Mouse (Mus musculus) MEL (cell line): ENCODE data around the gene Dennd4c. TPM values are rescaled to one million over a fixed set of nuclear protein-coding genes. Genes with fewer than 3 reads are reported as not detected.

ENCODE experiments used
- DNase-seq: peaks from one replicate; pipeline ENCODE4 v3.0.0; 2011; ENCODE audit warnings: low read depth, low spot score
- H3K27ac ChIP-seq: 2 replicates; pipeline ENCODE4 v1.5.1; 2012; ENCODE audit warnings: low read depth, mild to moderate bottlenecking, control low read depth, low read length, moderate library complexity; ENCODE audit not compliant: control insufficient read depth
- H3K27me3 ChIP-seq, 2 experiments: fragments of 150-350 bp in 1 of 2; sonication (generic) in 1 of 2; 2 replicates each; pipeline ENCODE4 v1.6.1; 2012; ENCODE audit warnings: low read length in 2 of 2, mild to moderate bottlenecking in 2 of 2, improper control_type of control experiment in 1 of 2, moderate library complexity in 1 of 2; ENCODE audit not compliant: insufficient read depth in 2 of 2, control insufficient read depth in 1 of 2
- H3K36me3 ChIP-seq, 2 experiments: 2 replicates each; pipeline ENCODE4 v1.6.1; 2012 to 2014; ENCODE audit warnings: low read length in 2 of 2, improper control_type of control experiment in 1 of 2, inconsistent platforms in 1 of 2, mild to moderate bottlenecking in 1 of 2; ENCODE audit not compliant: insufficient read depth in 2 of 2, control insufficient read depth in 1 of 2
- H3K4me1 ChIP-seq, 2 experiments: fragments of 150-350 bp in 1 of 2; sonication (generic) in 1 of 2; 2 replicates each; pipeline ENCODE4 v1.6.1; 2012; ENCODE audit warnings: low read length in 2 of 2, improper control_type of control experiment in 1 of 2, mild to moderate bottlenecking in 1 of 2; ENCODE audit not compliant: insufficient read depth in 2 of 2, control insufficient read depth in 1 of 2
- H3K4me3 ChIP-seq, 2 experiments: fragments of 150-350 bp in 1 of 2; sonication (generic) in 1 of 2; 2 replicates each; pipeline ENCODE4 v1.5.1; 2012; ENCODE audit warnings: low read depth in 2 of 2, low read length in 2 of 2, mild to moderate bottlenecking in 2 of 2, moderate library complexity in 2 of 2, control low read depth in 1 of 2, improper control_type of control experiment in 1 of 2; ENCODE audit not compliant: control insufficient read depth in 1 of 2, insufficient read depth in 1 of 2
- H3K79me2 ChIP-seq: 2 replicates; pipeline ENCODE4 v1.6.1; 2012; ENCODE audit warnings: mild to moderate bottlenecking, low read length, moderate library complexity; ENCODE audit not compliant: control insufficient read depth, poor library complexity, insufficient read depth
- H3K9ac ChIP-seq: 2 replicates; pipeline ENCODE4 v1.6.1; 2012; ENCODE audit warnings: low read depth, mild to moderate bottlenecking, control low read depth, low read length, moderate library complexity; ENCODE audit not compliant: control insufficient read depth, poor library complexity, severe bottlenecking
- H3K9me3 ChIP-seq: fragments of 150-350 bp; sonication (generic); replicated peaks from 2 replicates; pipeline ENCODE4 v1.6.1; 2012; ENCODE audit warnings: mild to moderate bottlenecking, low read length, improper control_type of control experiment, moderate library complexity; ENCODE audit not compliant: insufficient read depth
- BHLHE40 ChIP-seq: IDR thresholded peaks from 2 replicates; pipeline ENCODE4 v1.6.1; 2012; ENCODE audit warnings: low read depth, mild to moderate bottlenecking, inconsistent platforms, low read length, improper control_type of control experiment, borderline replicate concordance
- CHD1 ChIP-seq: IDR thresholded peaks from 2 replicates; pipeline ENCODE4 v1.6.1; 2012; ENCODE audit warnings: low read depth, mild to moderate bottlenecking, inconsistent platforms, low read length, improper control_type of control experiment
- ELF1 ChIP-seq: IDR thresholded peaks from 2 replicates; pipeline ENCODE4 v1.6.1; 2014; ENCODE audit warnings: low read depth, mild to moderate bottlenecking, inconsistent platforms, low read length, improper control_type of control experiment, moderate library complexity
- EP300 ChIP-seq, 2 experiments: IDR thresholded peaks; 2 replicates each; pipeline ENCODE4 v1.6.1; 2011; ENCODE audit warnings: improper control_type of control experiment in 2 of 2, low read length in 2 of 2, low read depth in 1 of 2, mild to moderate bottlenecking in 1 of 2
- GABPA ChIP-seq: IDR thresholded peaks from 2 replicates; pipeline ENCODE4 v1.6.1; 2012; ENCODE audit warnings: low read depth, mild to moderate bottlenecking, inconsistent platforms, low read length, improper control_type of control experiment, moderate library complexity
- GATA1 ChIP-seq: IDR thresholded peaks from 2 replicates; pipeline ENCODE4 v1.6.1; 2011; ENCODE audit warnings: low read depth, low read length, improper control_type of control experiment
- JUND ChIP-seq: IDR thresholded peaks from 2 replicates; pipeline ENCODE4 v1.6.1; 2011; ENCODE audit warnings: low read depth, mild to moderate bottlenecking, improper control_type of control experiment, low read length
- MAFK ChIP-seq: IDR thresholded peaks from 2 replicates; pipeline ENCODE4 v1.6.1; 2011; ENCODE audit warnings: low read depth, mild to moderate bottlenecking, low read length, improper control_type of control experiment, borderline replicate concordance
- MAX ChIP-seq: IDR thresholded peaks from 2 replicates; pipeline ENCODE4 v1.6.1; 2011; ENCODE audit warnings: low read length, improper control_type of control experiment
- MEF2A ChIP-seq: IDR thresholded peaks from 2 replicates; pipeline ENCODE4 v1.6.1; 2014; ENCODE audit warnings: low read depth, mild to moderate bottlenecking, inconsistent platforms, low read length, improper control_type of control experiment; ENCODE audit not compliant: poor library complexity, insufficient replicate concordance, severe bottlenecking; ENCODE audit errors: extremely low read depth
- MYB ChIP-seq: IDR thresholded peaks from 2 replicates; pipeline ENCODE4 v1.6.1; 2011; ENCODE audit warnings: mild to moderate bottlenecking, low read depth, low read length, improper control_type of control experiment
- MYC ChIP-seq: IDR thresholded peaks from 2 replicates; pipeline ENCODE4 v1.6.1; 2011; ENCODE audit warnings: low read depth, mild to moderate bottlenecking, low read length, improper control_type of control experiment, moderate library complexity
- NELFE ChIP-seq: IDR thresholded peaks from 2 replicates; pipeline ENCODE4 v1.6.1; 2011; ENCODE audit warnings: low read depth, low read length, improper control_type of control experiment
- POLR2A ChIP-seq, 2 experiments: IDR thresholded peaks; 2 replicates each; pipeline ENCODE4 v1.6.1; 2011 to 2012; ENCODE audit warnings: low read length in 2 of 2, mild to moderate bottlenecking in 2 of 2, control low read depth in 1 of 2, improper control_type of control experiment in 1 of 2, low read depth in 1 of 2, moderate library complexity in 1 of 2; ENCODE audit not compliant: control insufficient read depth in 1 of 2, insufficient read depth in 1 of 2, poor library complexity in 1 of 2
- POLR2AphosphoS2 ChIP-seq: IDR thresholded peaks from 2 replicates; pipeline ENCODE4 v1.6.1; 2011; ENCODE audit warnings: low read length, improper control_type of control experiment
- POLR2AphosphoS5 ChIP-seq: IDR thresholded peaks from 2 replicates; pipeline ENCODE4 v1.6.1; 2012; ENCODE audit warnings: low read depth, borderline replicate concordance, mild to moderate bottlenecking, inconsistent platforms, low read length, moderate library complexity, mixed read lengths
- RAD21 ChIP-seq: IDR thresholded peaks from 2 replicates; pipeline ENCODE4 v1.6.1; 2011; ENCODE audit warnings: mild to moderate bottlenecking, low read depth, low read length, improper control_type of control experiment
- RCOR1 ChIP-seq: IDR thresholded peaks from 2 replicates; pipeline ENCODE4 v1.6.1; 2012; ENCODE audit warnings: low read depth, mild to moderate bottlenecking, inconsistent platforms, low read length, improper control_type of control experiment
- SMC3 ChIP-seq: IDR thresholded peaks from 2 replicates; pipeline ENCODE4 v1.6.1; 2011; ENCODE audit warnings: low read depth, low read length, improper control_type of control experiment
- TBP ChIP-seq: IDR thresholded peaks from 2 replicates; pipeline ENCODE4 v1.8.0; 2011; ENCODE audit warnings: low read depth, low read length, improper control_type of control experiment
- TCF12 ChIP-seq: IDR thresholded peaks from 2 replicates; pipeline ENCODE4 v1.6.1; 2014; ENCODE audit warnings: low read depth, mild to moderate bottlenecking, inconsistent platforms, low read length, improper control_type of control experiment, moderate library complexity
- USF1 ChIP-seq: IDR thresholded peaks from 2 replicates; pipeline ENCODE4 v1.6.1; 2014; ENCODE audit warnings: low read depth, mild to moderate bottlenecking, inconsistent platforms, low read length, improper control_type of control experiment, moderate library complexity
- ZC3H11A ChIP-seq: IDR thresholded peaks from 2 replicates; pipeline ENCODE4 v1.6.1; 2012; ENCODE audit warnings: low read depth, mild to moderate bottlenecking, inconsistent platforms, low read length, improper control_type of control experiment
- ZMIZ1 ChIP-seq: IDR thresholded peaks from 2 replicates; pipeline ENCODE4 v1.6.1; 2012; ENCODE audit warnings: low read depth, mild to moderate bottlenecking, inconsistent platforms, low read length, improper control_type of control experiment, moderate library complexity
- polyA plus RNA-seq, 2 experiments: library from polyadenylated mRNA; stranded (reverse) in 1 of 2; unstranded in 1 of 2; fragments of >175 nt in 1 of 2; fragments of >200 nt in 1 of 2; gene quantifications; 2 replicates each; pipeline versions ENCODE4 v1.2.1 to v1.2.4; 2012; ENCODE audit warnings: low replicate concordance in 2 of 2, low read depth in 1 of 2; ENCODE audit not compliant: insufficient read length in 2 of 2, insufficient read depth in 1 of 2, missing spikeins in 1 of 2
- total RNA-seq: library from RNA; depleted of rRNA; stranded (reverse); fragments of 300-350 nt; gene quantifications from 2 replicates; pipeline ENCODE4 v1.2.3, GENCODE M21; 2012

Gene Dennd4c
- total and polyA plus RNA-seq, 3 experiments: 11.3 to 24.6 (median 15.5) TPM

GRCm38 (mm10) chr4:86881178-86881577 is 132.8 kb downstream of the Dennd4c start:
- DNase-seq: no peak
- H3K4me1 ChIP-seq: peaks cover 0 to 2% of the 10 kb centered on the region in 2 experiments; a peak in 2 of 4 replicates

GRCm38 (mm10) chr4:86882413-86882812 is 134.1 kb downstream of the Dennd4c start:
- H3K27ac ChIP-seq: no peak overlapping the region
- no peak overlapping the region for H3K9ac ChIP-seq
- H3K79me2 ChIP-seq: no peaks in the 10 kb centered on the region
- no peak overlapping the region for H3K4me3 ChIP-seq
- H3K9me3 ChIP-seq: no peaks in the 10 kb centered on the region
- peaks cover 2 to 7% of the 10 kb centered on the region in 2 experiments; a peak in 2 of 4 replicates for H3K4me1 ChIP-seq
- TF ChIP-seq GATA1 (no peak), USF1 (no peak), RAD21 (no peak), JUND (no peak), RCOR1 (no peak), GABPA (no peak), MEF2A (no peak), ZC3H11A (no peak), POLR2AphosphoS2 (no peak), ZMIZ1 (no peak), TCF12 (no peak), ELF1 (no peak), MAFK (no peak), TBP (no peak), POLR2A (IDR thresholded peaks at IDR 0.05; ENCODE audit: control insufficient read depth in 1 of 2, insufficient read depth in 1 of 2, low read depth in 1 of 2, low read length in 2 of 2, poor library complexity in 1 of 2) (no peak), BHLHE40 (no peak), POLR2AphosphoS5 (no peak)
- peaks cover 0 to 2% of the 10 kb centered on the region in 2 experiments; a peak in 1 of 4 replicates for H3K36me3 ChIP-seq
- no peak for DNase-seq
- 0 out of 4 replicates have a peak, but pooled peaks cover 0 to 1% of the 10 kb centered on the region in 2 experiments for H3K27me3 ChIP-seq

More at GRCm38 (mm10) chr4:86881178-86881577, 132.8 kb downstream of the Dennd4c start:
- H3K79me2 ChIP-seq: no peaks in the 10 kb centered on the region
- TF ChIP-seq MAX: no peak
- TF ChIP-seq ELF1: no peak
- no peak for TF ChIP-seq RCOR1
- TF ChIP-seq EP300 (IDR thresholded peaks at IDR 0.05; ENCODE audit: low read depth in 1 of 2, low read length in 2 of 2): no peak
- no peak for TF ChIP-seq ZC3H11A
- TF ChIP-seq MYB: no peak
- TF ChIP-seq MAFK: no peak
- no peak for TF ChIP-seq CHD1
- no peak for TF ChIP-seq ZMIZ1
- no peak for TF ChIP-seq NELFE
- TF ChIP-seq SMC3: no peak
- TF ChIP-seq MYC: no peak
- no peak for TF ChIP-seq TCF12
- H3K36me3 ChIP-seq: peaks cover 0 to 2% of the 10 kb centered on the region in 2 experiments; a peak in 1 of 4 replicates
- 0 out of 4 replicates have a peak, but pooled peaks cover 0 to 1% of the 10 kb centered on the region in 2 experiments for H3K27me3 ChIP-seq
- no peak overlapping the region for H3K4me3 ChIP-seq
- H3K9ac ChIP-seq: no peak overlapping the region
- H3K9me3 ChIP-seq: no peaks in the 10 kb centered on the region
- no peak overlapping the region for H3K27ac ChIP-seq
